Mouse (Mus musculus): ENCODE results near the gene Pde8a.

- TF ChIP-seq CTCF (conservative IDR thresholded peaks at IDR 0.05; ENCODE audit: insufficient read depth, insufficient read length, low read depth, low read length) (peak; percentile 78), POLR2A (IDR thresholded peaks at IDR 0.05; ENCODE audit: low read depth, low read length) (no peak)
These were observed 90.3 kb downstream of the Pde8a start for GRCm38 (mm10) chr7:81303682-81304081.

Data from kidney, adult 2 months (tissue).